Mouse (Mus musculus): Measurements from ENCODE around the gene Hist1h3b. TPM values are rescaled to one million over a fixed set of nuclear protein-coding genes. Genes with fewer than 3 reads are reported as not detected.
"Not testable (repeated sequence)": the region's sequence is repeated elsewhere in the genome, so short reads cannot be mapped to it uniquely, and the experiment has no call there.

Hist1h3b gene
- polyA plus RNA-seq, 1 experiment from 2014 or later: 0.65 TPM

DNA sequence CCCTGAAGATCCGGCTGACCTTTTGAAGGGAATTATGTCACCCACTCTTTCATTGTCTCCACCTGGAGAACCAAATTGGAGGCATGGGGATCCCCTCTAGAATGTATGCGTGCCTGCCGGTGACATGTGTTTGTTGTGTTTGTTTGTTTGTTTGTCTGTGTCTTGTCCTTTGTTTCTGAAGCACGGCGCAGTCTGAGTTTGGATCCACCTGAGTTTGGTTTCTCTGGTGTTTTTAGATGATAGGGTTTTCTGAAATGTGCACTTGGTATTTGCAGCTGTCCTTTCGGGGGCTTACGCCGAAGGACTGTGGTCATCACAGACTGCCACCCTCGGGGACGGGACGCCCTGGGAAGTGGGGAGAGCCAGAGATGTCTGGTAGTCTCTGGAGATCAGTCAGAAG is 34.9 kb upstream of the Hist1h3b start:
- no peak for TF ChIP-seq CTCF (IDR thresholded peaks at IDR 0.05)
- POLR2A ChIA-PET: no interaction called here
- CTCF ChIA-PET: interaction anchor here (1.1 to 1.5 kb wide), 2 partner anchors 13 to 16 kb away, joined by 4 read pairs; no protein-coding TSS in a partner anchor
- in situ Hi-C loops (cut with MboI; ENCODE audit: low pct_unique_long_range_greater_than_20kb): no loop called here
- no peaks in the 10 kb centered on the region for H3K27me3 ChIP-seq
- ATAC-seq: no peak
- DNase-seq (ENCODE audit: low read depth, low spot score): no peak

DNA sequence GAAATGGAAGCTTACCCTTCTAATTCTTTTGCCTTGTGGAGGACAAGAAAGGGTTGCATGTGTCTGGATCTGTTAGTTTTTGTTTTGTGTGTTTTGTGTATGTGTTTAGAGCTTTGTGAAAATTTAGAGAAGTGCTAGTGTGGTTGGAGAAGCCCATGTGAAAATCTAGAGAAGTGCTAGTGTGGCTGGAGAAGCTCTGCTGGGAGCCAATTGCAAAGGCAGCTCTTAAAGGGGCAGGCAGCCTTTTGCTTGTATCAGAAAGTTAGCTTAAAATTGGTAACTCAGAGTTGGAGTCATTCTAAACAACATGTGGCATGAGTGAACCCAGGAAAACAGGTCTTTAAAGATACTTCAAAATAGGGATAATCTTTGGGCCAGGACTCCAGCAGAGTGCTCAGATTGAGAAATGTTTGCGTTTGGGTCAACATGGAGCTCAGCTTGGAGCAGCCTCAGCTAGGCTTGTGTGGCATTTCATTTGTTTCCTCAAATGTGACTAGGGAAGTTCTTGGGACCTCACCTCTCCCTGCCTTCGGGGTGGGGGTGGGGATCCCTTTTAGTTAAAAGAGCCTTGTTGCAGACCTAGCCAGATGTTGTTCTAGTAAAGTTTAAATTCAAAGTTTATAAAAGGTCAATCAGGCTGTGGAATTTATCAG is 34.3 kb upstream of the Hist1h3b start:
- H3K27me3 ChIP-seq; DNase-seq (ENCODE audit: low read depth, low spot score); POLR2A ChIA-PET; in situ Hi-C loops (cut with MboI; ENCODE audit: low pct_unique_long_range_greater_than_20kb); ATAC-seq: not testable (repeated sequence)
- CTCF ChIA-PET: interaction anchor here (1.1 to 1.5 kb wide), 3 partner anchors 8 to 16 kb away, joined by 3 to 4 read pairs (median 4); no protein-coding TSS in a partner anchor

- in situ Hi-C loops (cut with MboI; ENCODE audit: low pct_unique_long_range_greater_than_20kb): no loop called here
- H3K27me3 ChIP-seq: no peaks in the 10 kb centered on the region
- ATAC-seq: no peak
- no peak for TF ChIP-seq CTCF (IDR thresholded peaks at IDR 0.05)
- ChIA-PET POLR2A (no interaction called here), CTCF (interaction anchor here (0.8 to 1.1 kb wide), 2 partner anchors 10 to 12 kb away, joined by 3 read pairs; no protein-coding TSS in a partner anchor)
- no peak for DNase-seq (ENCODE audit: low read depth, low spot score)
These were observed 27.8 kb upstream of the Hist1h3b start for GRCm38 (mm10) chr13:23724239-23724638.

DNA sequence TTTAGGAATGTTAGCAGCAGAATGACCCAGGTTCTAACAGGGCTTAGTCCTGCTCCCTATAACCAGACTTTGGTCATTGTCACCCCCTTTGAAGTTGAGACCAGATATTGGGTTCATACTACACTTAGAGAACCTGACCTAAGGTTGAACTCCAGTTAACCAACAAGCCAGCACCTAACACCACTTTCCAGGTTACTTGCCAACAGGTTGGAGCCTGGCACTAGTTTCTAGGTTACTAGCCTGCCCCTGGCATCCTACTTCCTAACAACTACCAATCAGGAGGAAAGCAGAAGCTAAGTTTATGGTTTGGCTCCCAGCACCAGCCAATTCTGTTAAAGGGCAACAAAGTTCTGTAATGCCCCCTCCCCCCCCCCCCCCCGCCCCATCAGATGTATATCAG is 26.9 kb upstream of the Hist1h3b start:
- in situ Hi-C loops (cut with MboI; ENCODE audit: low pct_unique_long_range_greater_than_20kb): loop anchor here (25.0 kb wide), 1 partner anchor 288 kb away; no protein-coding TSS in a partner anchor
- TF ChIP-seq CTCF (IDR thresholded peaks at IDR 0.05): no peak
- no peak for ATAC-seq
- CTCF ChIA-PET: interaction anchor here (1.0 kb wide), 1 partner anchor 23 kb away, joined by 3 read pairs; no protein-coding TSS in a partner anchor
- no peak for DNase-seq (ENCODE audit: low read depth, low spot score)
- H3K27me3 ChIP-seq: no peaks in the 10 kb centered on the region
- POLR2A ChIA-PET: no interaction called here

- DNase-seq (ENCODE audit: low read depth, low spot score): no peak
- no peaks in the 10 kb centered on the region for H3K27me3 ChIP-seq
- ATAC-seq: no peak
- CTCF ChIA-PET: interaction anchor here (3.3 kb wide), 1 partner anchor 27 kb away, joined by 23 read pairs; no protein-coding TSS in a partner anchor
- no peak for TF ChIP-seq CTCF (IDR thresholded peaks at IDR 0.05)
- in situ Hi-C loops (cut with MboI; ENCODE audit: low pct_unique_long_range_greater_than_20kb): loop anchor here (25.0 kb wide), 1 partner anchor 291 kb away; no protein-coding TSS in a partner anchor
- POLR2A ChIA-PET: no interaction called here
These were observed 23.4 kb upstream of the Hist1h3b start for GRCm38 (mm10) chr13:23728472-23729191.

DNA sequence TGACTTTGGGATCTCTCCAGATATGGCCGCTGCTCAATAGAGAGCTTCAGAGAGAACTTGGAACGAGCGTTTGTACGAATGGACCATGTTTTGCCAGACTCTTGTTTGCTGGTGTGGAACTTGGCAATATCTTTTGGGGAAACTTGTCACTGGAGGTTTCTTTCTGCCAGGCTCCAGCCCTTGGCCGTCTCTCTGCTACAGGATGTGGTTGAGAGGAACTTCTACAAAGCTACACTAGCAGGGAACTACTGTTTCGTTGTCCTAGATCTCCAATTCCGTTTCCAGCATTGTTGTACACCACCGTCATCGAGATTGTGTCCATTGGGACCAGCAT is 22.9 kb upstream of the Hist1h3b start:
- TF ChIP-seq CTCF (IDR thresholded peaks at IDR 0.05): no peak
- in situ Hi-C loops (cut with MboI; ENCODE audit: low pct_unique_long_range_greater_than_20kb): loop anchor here (25.0 kb wide), 1 partner anchor 292 kb away; no protein-coding TSS in a partner anchor

DNA sequence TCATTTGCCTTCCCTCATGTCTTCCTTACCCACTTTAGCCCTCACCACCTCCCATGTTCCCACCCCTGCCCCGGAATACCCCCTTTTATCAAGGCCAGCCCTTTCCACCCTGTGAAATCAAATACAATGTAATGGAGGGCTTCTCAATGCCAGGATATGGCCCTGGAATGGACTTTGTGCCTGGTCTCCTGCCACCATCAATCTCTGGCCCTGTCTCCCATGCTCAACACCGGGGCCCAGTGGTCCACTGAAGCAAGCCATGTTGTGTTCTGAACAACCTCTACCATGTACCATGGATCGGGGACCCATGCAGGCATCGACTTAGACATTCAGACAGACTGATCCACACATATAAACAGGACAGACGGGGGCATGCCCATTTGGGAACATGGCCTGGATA is 22.4 kb upstream of the Hist1h3b start:
- TF ChIP-seq CTCF (IDR thresholded peaks at IDR 0.05): no peak
- DNase-seq (ENCODE audit: low read depth, low spot score) (no peak), ATAC-seq (no peak)
- CTCF ChIA-PET: interaction anchor here (3.3 to 4.6 kb wide), 2 partner anchors 21 to 28 kb away, joined by 21 to 23 read pairs; no protein-coding TSS in a partner anchor
- in situ Hi-C loops (cut with MboI; ENCODE audit: low pct_unique_long_range_greater_than_20kb): loop anchor here (10.0 to 25.0 kb wide), 2 partner anchors 105 to 292 kb away; partner anchors contain the start of genes Hist1h1e and Hist1h2be
- H3K27me3 ChIP-seq: no peaks in the 10 kb centered on the region
- POLR2A ChIA-PET: interaction anchor here (0.7 to 0.8 kb wide), 2 partner anchors 17 to 40 kb away, joined by 3 read pairs; no protein-coding TSS in a partner anchor

More for the DNA sequence above, 22.9 kb upstream of the Hist1h3b start:
- no peak for ATAC-seq
- ChIA-PET POLR2A (no interaction called here), CTCF (interaction anchor here (3.3 to 4.6 kb wide), 2 partner anchors 21 to 28 kb away, joined by 21 to 23 read pairs; no protein-coding TSS in a partner anchor)
- H3K27me3 ChIP-seq: no peaks in the 10 kb centered on the region
- DNase-seq (ENCODE audit: low read depth, low spot score): no peak

DNA sequence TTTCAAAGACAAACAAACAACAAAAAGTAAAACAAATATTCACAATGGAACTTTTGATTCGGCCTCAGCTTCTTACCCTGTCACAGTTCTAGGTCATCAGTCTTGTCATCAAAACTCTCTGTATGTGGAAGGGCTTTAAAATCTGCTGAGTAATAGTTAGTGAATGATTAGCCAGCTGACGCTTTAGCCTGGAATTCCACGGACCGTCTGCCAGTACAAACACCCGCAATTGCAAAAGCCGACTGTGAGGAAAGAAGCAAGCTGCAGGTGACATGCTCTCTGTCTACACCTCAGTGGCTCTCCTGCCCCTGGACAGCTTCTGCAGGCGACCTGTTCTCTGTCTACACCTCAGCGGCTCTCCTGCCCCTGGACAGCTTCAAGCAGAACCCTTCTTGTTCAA is 21.6 kb upstream of the Hist1h3b start:
- TF ChIP-seq CTCF (IDR thresholded peaks at IDR 0.05): no peak
- ATAC-seq (peak; percentile 82), DNase-seq (ENCODE audit: low read depth, low spot score) (peak; percentile 91)
- no peaks in the 10 kb centered on the region for H3K27me3 ChIP-seq
- ChIA-PET CTCF (interaction anchor here (3.3 to 4.6 kb wide), 2 partner anchors 22 to 29 kb away, joined by 21 to 23 read pairs; no protein-coding TSS in a partner anchor), POLR2A (interaction anchor here (0.6 to 1.2 kb wide), 3 partner anchors 30 to 41 kb away, joined by 3 to 4 read pairs (median 3); no protein-coding TSS in a partner anchor)
- in situ Hi-C loops (cut with MboI; ENCODE audit: low pct_unique_long_range_greater_than_20kb): loop anchor here (10.0 to 25.0 kb wide), 2 partner anchors 106 to 293 kb away; partner anchors contain the start of genes Hist1h1e and Hist1h2be

- no peaks in the 10 kb centered on the region for H3K27me3 ChIP-seq
- no peak for ATAC-seq
- DNase-seq (ENCODE audit: low read depth, low spot score): no peak
- in situ Hi-C loops (cut with MboI; ENCODE audit: low pct_unique_long_range_greater_than_20kb): loop anchor here (10.0 to 25.0 kb wide), 2 partner anchors 107 to 295 kb away; partner anchors contain the start of genes Hist1h1e and Hist1h2be
- peak; percentile 81 for TF ChIP-seq CTCF (IDR thresholded peaks at IDR 0.05)
- CTCF ChIA-PET: interaction anchor here (0.9 to 15.1 kb wide), 4 partner anchors 21 to 49 kb away, joined by 3 to 137 read pairs (median 12); partner anchors contain the start of genes Hist1h2ac, Hist1h2bc and Hist1h4c
- POLR2A ChIA-PET: interaction anchor here (3.5 kb wide), 1 partner anchor 31 kb away, joined by 12 read pairs; no protein-coding TSS in a partner anchor
These were observed 19.8 kb upstream of the Hist1h3b start for GRCm38 (mm10) chr13:23732156-23732804.
